Mouse (Mus musculus): ENCODE measurements around the gene Tgfbr2. TPM values are rescaled to one million over a fixed set of nuclear protein-coding genes. Genes with fewer than 3 reads are reported as not detected.
"Not testable (repeated sequence)": the region's sequence is repeated elsewhere in the genome, so short reads cannot be mapped to it uniquely, and the experiment has no call there.

Gene Tgfbr2
- polyA plus RNA-seq, 1 experiment from 2014 or later, result 49.7 TPM

DNA sequence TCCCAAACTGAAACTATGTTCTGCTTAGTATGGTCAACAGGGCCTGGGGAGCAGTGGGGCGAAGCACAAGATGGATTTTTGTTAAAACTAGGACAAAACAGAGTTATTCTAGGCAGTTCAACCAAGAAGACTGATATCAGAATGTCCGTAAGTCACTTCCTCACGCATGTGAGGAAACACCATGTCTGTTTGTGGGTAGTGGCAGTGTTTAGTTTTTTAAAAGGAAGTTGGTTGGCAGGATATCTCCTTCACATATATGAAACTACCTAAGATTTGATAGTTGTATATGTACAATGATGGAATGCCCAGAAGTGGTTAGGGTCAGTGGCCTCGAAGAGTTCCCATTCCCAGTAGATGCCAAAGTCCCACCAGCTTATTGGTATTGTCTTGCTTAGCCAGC lies 116.7 kb downstream of the Tgfbr2 start:
- no peak for DNase-seq (ENCODE audit: low spot score)
- 90% methylated on average over 4 of the region's 4 CpGs for WGBS
- no peak for ATAC-seq (ENCODE audit: low read depth)
- Histone ChIP-seq H3K4me2 (ENCODE audit: low read depth, low read length) (no peak overlapping the region), H3K36me3 (ENCODE audit: control insufficient read depth, insufficient read depth, low read length) (no peaks in the 10 kb centered on the region), H3K9me3 (ENCODE audit: control insufficient read depth, low read length) (no peaks in the 10 kb centered on the region), H3K4me1 (ENCODE audit: control insufficient read depth, insufficient read depth, low read length) (no peaks in the 10 kb centered on the region), H3K27me3 (replicated peaks; ENCODE audit: control insufficient read depth, insufficient read depth, low read length) (no peaks in the 10 kb centered on the region), H3K27ac (replicated peaks; ENCODE audit: low read depth, low read length) (no peak overlapping the region), H3K4me3 (ENCODE audit: low read depth, low read length) (no peak overlapping the region), H3K9ac (ENCODE audit: low read depth, low read length) (no peak overlapping the region)

DNA sequence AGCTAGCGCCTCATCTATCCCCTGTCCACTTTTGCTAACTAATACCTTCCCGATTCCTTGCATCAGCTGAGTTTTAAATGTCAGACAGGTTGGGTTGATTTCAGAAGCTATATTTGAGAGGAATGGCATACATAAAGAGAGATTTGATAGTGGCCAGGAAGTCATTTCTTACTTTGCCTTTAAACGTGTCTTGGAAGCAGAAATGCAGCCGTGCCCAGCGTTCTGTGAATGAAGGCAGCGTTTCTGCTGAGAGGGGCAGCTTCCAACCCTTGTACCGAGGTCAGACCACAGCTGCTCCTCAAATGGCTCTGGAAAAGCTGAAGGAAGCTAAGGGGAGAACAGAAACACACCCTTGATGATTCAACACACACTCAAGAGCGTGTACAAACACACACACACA lies 121.2 kb downstream of the Tgfbr2 start:
- no peak overlapping the region for H3K4me2 ChIP-seq (ENCODE audit: low read depth, low read length)

DNA sequence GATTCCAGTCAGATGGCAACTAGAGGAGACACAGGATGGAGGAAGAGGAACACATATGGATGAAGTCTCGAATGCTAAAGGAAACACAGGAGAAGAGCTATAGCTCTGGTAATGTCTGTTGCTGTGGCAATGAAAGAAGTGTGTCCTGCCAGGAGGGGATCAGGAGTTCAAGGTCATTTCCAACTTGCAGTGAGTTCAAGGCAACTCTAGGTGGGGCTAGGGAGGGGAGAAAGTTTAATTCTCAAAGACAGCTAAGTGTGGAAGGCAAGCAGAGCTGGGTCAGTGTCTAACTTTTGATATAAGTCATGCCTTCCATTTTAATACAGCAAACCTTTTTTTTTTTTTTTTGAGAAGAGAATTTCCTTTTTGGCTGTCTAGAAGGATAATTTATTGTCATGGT lies 125.2 kb downstream of the Tgfbr2 start:
- ATAC-seq (ENCODE audit: low read depth) (no peak), DNase-seq (ENCODE audit: low spot score) (no peak)
- Histone ChIP-seq H3K27me3 (replicated peaks; ENCODE audit: control insufficient read depth, insufficient read depth, low read length) (no peaks in the 10 kb centered on the region), H3K4me1 (ENCODE audit: control insufficient read depth, insufficient read depth, low read length) (no peaks in the 10 kb centered on the region), H3K9ac (ENCODE audit: low read depth, low read length) (no peak overlapping the region), H3K4me3 (ENCODE audit: low read depth, low read length) (no peak overlapping the region), H3K9me3 (ENCODE audit: control insufficient read depth, low read length) (no peaks in the 10 kb centered on the region), H3K36me3 (ENCODE audit: control insufficient read depth, insufficient read depth, low read length) (no peaks in the 10 kb centered on the region), H3K27ac (replicated peaks; ENCODE audit: low read depth, low read length) (no peak overlapping the region), H3K4me2 (ENCODE audit: low read depth, low read length) (no peak overlapping the region)
- 84% methylated on average over 1 of the region's 1 CpGs for WGBS

More for the DNA sequence above, 121.2 kb downstream of the Tgfbr2 start:
- Histone ChIP-seq H3K36me3 (ENCODE audit: control insufficient read depth, insufficient read depth, low read length) (no peaks in the 10 kb centered on the region), H3K4me1 (ENCODE audit: control insufficient read depth, insufficient read depth, low read length) (no peaks in the 10 kb centered on the region), H3K9me3 (ENCODE audit: control insufficient read depth, low read length) (no peaks in the 10 kb centered on the region), H3K4me3 (ENCODE audit: low read depth, low read length) (no peak overlapping the region), H3K9ac (ENCODE audit: low read depth, low read length) (no peak overlapping the region), H3K27me3 (replicated peaks; ENCODE audit: control insufficient read depth, insufficient read depth, low read length) (no peaks in the 10 kb centered on the region), H3K27ac (replicated peaks; ENCODE audit: low read depth, low read length) (no peak overlapping the region)
- DNase-seq (ENCODE audit: low spot score), result no peak
- no peak for ATAC-seq (ENCODE audit: low read depth)
- WGBS, result 65% methylated on average over 8 of the region's 8 CpGs

DNA sequence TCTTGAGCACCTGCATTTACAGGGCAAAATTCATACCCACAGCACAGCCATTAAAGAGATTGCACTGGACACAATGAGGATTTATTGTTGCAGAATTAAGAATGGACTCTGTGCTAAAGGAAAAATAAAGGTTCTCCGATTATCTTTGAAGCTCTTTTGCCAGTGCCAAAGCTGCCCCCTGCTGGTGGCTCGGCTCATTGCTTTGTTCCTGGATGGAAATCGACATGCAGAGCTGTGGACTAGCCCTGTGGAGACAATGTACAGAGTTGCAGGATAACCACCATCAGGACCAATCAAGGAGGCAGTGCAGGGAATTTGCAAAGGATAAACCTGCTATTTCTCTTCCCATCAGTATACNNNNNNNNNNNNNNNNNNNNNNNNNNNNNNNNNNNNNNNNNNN lies 133.4 kb downstream of the Tgfbr2 start:
- DNase-seq (ENCODE audit: low spot score), result peak; percentile 75
- 13% methylated on average over 3 of the region's 3 CpGs for WGBS
- peaks cover 4% of the 10 kb centered on the region; the same call in 1 of the 2 replicates for H3K4me1 ChIP-seq (ENCODE audit: control insufficient read depth, insufficient read depth, low read length)
- no peak overlapping the region for H3K27ac ChIP-seq (replicated peaks; ENCODE audit: low read depth, low read length)
- no peak for ATAC-seq (ENCODE audit: low read depth)
- H3K27me3 ChIP-seq (replicated peaks; ENCODE audit: control insufficient read depth, insufficient read depth, low read length), result no peaks in the 10 kb centered on the region
- H3K9ac ChIP-seq (ENCODE audit: low read depth, low read length), result no peak overlapping the region
- H3K36me3 ChIP-seq (ENCODE audit: control insufficient read depth, insufficient read depth, low read length), result no peaks in the 10 kb centered on the region
- no peak overlapping the region for H3K4me3 ChIP-seq (ENCODE audit: low read depth, low read length)
- H3K4me2 ChIP-seq (ENCODE audit: low read depth, low read length), result no peak overlapping the region
- H3K9me3 ChIP-seq (ENCODE audit: control insufficient read depth, low read length), result no peaks in the 10 kb centered on the region

DNA sequence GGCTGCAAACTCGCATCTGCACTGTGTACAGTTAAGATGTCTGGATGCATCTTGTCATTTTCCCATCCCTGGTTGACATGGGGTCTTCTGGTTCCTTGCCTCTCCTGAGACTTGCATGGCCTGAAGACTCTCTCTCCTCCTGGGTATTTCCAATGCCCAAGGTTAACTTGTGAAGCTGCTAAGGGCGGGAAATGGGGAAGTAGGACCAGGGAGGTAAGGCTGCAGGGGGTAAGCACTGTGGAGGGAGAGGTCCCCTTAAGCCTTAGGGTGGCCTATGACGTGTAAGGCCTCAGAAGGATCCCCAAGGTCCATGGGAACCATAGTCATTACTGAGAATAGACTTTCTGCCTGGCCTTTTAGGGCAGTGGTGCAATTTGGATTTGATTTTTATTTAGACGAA lies 133.8 kb downstream of the Tgfbr2 start:
- H3K4me1 ChIP-seq (ENCODE audit: control insufficient read depth, insufficient read depth, low read length), result peaks cover 4% of the 10 kb centered on the region; the same call in 1 of the 2 replicates
- no peak overlapping the region for H3K27ac ChIP-seq (replicated peaks; ENCODE audit: low read depth, low read length)
- DNase-seq (ENCODE audit: low spot score) (no peak), ATAC-seq (ENCODE audit: low read depth) (no peak)
- no peaks in the 10 kb centered on the region for H3K9me3 ChIP-seq (ENCODE audit: control insufficient read depth, low read length)
- H3K4me2 ChIP-seq (ENCODE audit: low read depth, low read length), result no peak overlapping the region
- no peaks in the 10 kb centered on the region for H3K27me3 ChIP-seq (replicated peaks; ENCODE audit: control insufficient read depth, insufficient read depth, low read length)
- H3K36me3 ChIP-seq (ENCODE audit: control insufficient read depth, insufficient read depth, low read length), result no peaks in the 10 kb centered on the region
- WGBS, result 62% methylated on average over 4 of the region's 4 CpGs
- H3K4me3 ChIP-seq (ENCODE audit: low read depth, low read length), result no peak overlapping the region
- no peak overlapping the region for H3K9ac ChIP-seq (ENCODE audit: low read depth, low read length)

DNA sequence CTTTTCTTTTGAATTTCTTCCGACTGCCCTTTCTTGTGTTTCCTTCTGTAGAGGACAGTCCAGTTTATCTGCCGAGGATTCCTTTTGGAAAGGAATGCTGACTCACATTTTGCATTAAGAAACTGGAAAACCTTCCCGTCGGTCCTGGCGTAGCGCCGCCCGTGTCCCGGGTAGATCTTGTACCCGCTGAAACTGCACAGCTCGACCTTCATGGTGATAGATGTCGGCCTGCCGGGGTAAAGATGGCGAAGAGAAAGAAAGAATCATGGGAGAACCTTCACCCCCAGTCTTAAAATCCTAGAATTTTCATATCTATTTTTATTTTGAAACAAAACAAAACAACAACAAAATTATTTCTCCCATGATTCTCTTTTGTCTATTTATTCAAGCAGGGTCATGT lies 134.3 kb downstream of the Tgfbr2 start:
- H3K4me2 ChIP-seq (ENCODE audit: low read depth, low read length); H3K4me1 ChIP-seq (ENCODE audit: control insufficient read depth, insufficient read depth, low read length): not testable (repeated sequence)
- 92% methylated on average over 14 of the region's 14 CpGs for WGBS

DNA sequence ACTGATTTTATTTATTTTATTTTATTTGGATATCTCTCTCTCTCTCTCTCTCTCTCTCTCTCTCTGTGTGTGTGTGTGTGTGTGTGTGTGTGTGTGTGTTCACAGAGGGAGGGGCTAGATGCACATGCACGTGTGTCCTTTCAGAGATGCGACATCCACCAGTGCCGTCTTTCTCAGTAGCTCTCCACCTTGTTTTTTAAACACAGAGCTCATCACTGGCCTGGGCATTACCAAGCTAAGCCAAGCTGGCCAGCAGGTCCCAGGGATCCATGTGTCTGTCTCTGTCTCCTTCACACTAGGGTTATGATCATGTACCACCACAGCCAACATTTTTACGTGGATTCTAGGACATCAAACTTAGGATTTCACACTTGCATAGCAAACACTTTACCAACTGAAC lies 135.2 kb downstream of the Tgfbr2 start:
- no peak overlapping the region for H3K9ac ChIP-seq (ENCODE audit: low read depth, low read length)
- H3K4me3 ChIP-seq (ENCODE audit: low read depth, low read length), result no peak overlapping the region
- no peaks in the 10 kb centered on the region for H3K9me3 ChIP-seq (ENCODE audit: control insufficient read depth, low read length)
- H3K4me1 ChIP-seq (ENCODE audit: control insufficient read depth, insufficient read depth, low read length), result peaks cover 4% of the 10 kb centered on the region; the same call in 1 of the 2 replicates
- 80% methylated on average over 4 of the region's 4 CpGs for WGBS
- no peak overlapping the region for H3K4me2 ChIP-seq (ENCODE audit: low read depth, low read length)
- no peaks in the 10 kb centered on the region for H3K36me3 ChIP-seq (ENCODE audit: control insufficient read depth, insufficient read depth, low read length)
- no peaks in the 10 kb centered on the region for H3K27me3 ChIP-seq (replicated peaks; ENCODE audit: control insufficient read depth, insufficient read depth, low read length)
- ATAC-seq (ENCODE audit: low read depth) (no peak), DNase-seq (ENCODE audit: low spot score) (no peak)
- no peak overlapping the region for H3K27ac ChIP-seq (replicated peaks; ENCODE audit: low read depth, low read length)

More for the DNA sequence above, 134.3 kb downstream of the Tgfbr2 start:
- not testable (repeated sequence) for H3K9me3 ChIP-seq (ENCODE audit: control insufficient read depth, low read length); H3K36me3 ChIP-seq (ENCODE audit: control insufficient read depth, insufficient read depth, low read length); ATAC-seq (ENCODE audit: low read depth); H3K9ac ChIP-seq (ENCODE audit: low read depth, low read length); H3K27me3 ChIP-seq (replicated peaks; ENCODE audit: control insufficient read depth, insufficient read depth, low read length); H3K4me3 ChIP-seq (ENCODE audit: low read depth, low read length); DNase-seq (ENCODE audit: low spot score); H3K27ac ChIP-seq (replicated peaks; ENCODE audit: low read depth, low read length)

DNA sequence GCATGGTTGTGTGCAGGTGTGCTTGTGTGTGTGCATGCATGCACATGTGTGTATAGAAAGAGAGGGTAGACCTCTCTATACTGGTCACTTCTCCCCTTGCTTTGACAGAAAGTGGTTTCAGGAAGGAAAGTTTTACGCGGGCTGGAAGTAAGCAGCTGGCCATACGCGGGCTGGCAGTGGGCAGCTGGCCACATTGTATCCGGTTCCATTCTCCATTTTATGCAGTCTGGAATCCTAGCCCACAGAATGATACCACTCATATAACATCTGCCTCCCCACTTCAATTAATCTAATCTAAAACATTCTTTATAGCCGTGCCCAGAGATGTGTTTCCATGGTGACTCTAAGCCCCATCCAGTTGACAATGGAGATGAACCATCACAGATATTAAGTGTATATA lies 136.9 kb downstream of the Tgfbr2 start:
- Histone ChIP-seq H3K9ac (ENCODE audit: low read depth, low read length) (no peak overlapping the region), H3K4me3 (ENCODE audit: low read depth, low read length) (no peak overlapping the region), H3K27ac (replicated peaks; ENCODE audit: low read depth, low read length) (no peak overlapping the region), H3K4me1 (ENCODE audit: control insufficient read depth, insufficient read depth, low read length) (peaks cover 4% of the 10 kb centered on the region; the same call in 1 of the 2 replicates), H3K9me3 (ENCODE audit: control insufficient read depth, low read length) (no peaks in the 10 kb centered on the region), H3K27me3 (replicated peaks; ENCODE audit: control insufficient read depth, insufficient read depth, low read length) (no peaks in the 10 kb centered on the region), H3K4me2 (ENCODE audit: low read depth, low read length) (no peak overlapping the region), H3K36me3 (ENCODE audit: control insufficient read depth, insufficient read depth, low read length) (no peaks in the 10 kb centered on the region)
- peak; percentile 18; the same call in 1 of the 2 replicates for ATAC-seq (ENCODE audit: low read depth)
- WGBS, result 78% methylated on average over 6 of the region's 6 CpGs
- peak; percentile 53 for DNase-seq (ENCODE audit: low spot score)

Data from embryonic facial prominence, embryonic 14.5 days (tissue).